Mouse (Mus musculus) ES-CJ7 (cell line): Measurements from ENCODE around the gene Gm8947.
"Not testable (repeated sequence)": the region's sequence is repeated elsewhere in the genome, so short reads cannot be mapped to it uniquely, and the experiment has no call there.

ENCODE experiments used
- DNase-seq: peaks from one replicate; pipeline ENCODE4 v3.0.0; 2011; ENCODE audit warnings: low read depth, low spot score

The Gm8947 gene

GRCm38 (mm10) chr1:151180167-151180566 lies 12.0 kb upstream of the Gm8947 start:
- no peak for DNase-seq

GRCm38 (mm10) chr1:151182266-151182665 lies 9.9 kb upstream of the Gm8947 start, which contains the start of gene Gm47985:
Gene Gm47985 (plus strand): TSS chr1:151182537.
- not testable (repeated sequence) for DNase-seq

DNA sequence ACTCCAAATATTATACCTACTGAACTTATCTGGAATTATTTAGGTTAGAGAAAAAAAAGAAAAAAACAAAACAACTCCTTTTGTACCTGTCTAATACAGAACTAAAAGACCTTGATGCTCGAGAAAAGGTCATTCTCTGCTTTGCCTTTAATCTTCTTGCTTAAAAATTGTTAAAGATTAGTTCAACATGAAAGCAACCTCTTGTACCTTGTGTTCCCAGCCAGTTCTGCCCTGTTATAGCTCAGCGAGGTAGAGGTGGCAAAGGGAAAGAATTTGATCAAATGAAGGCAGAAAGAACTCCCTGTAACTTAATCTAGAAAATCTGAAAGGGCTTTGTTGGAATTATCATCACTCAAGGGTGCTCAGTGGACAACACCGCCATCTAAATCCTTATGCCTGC lies 6.0 kb upstream of the Gm8947 start:
- DNase-seq, result not testable (repeated sequence)

DNA sequence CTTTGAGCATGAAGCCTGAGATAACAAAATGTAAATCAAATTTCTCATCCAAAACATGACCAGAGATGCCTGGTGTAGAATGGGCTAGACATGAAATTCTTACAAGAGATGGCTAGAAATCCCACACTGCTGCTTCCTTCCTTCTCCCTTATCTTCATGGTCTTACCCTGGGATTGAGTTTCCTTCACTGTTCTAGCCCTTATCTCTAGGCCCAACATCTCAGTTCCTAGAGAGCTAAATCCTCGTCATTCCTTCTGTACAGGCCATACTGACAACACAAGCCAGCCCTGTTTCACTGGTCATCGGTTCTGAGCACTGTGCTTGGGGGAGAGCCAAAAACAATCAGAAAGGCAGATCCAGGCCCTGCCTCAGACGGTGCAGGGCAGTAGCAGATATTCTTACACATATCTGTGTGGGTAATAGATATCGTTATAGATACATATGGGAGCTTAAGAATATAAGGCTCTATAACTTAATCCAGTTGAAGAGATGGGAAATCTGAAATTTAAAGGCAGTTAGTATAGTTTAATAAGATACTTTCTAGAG lies 5.2 kb upstream of the Gm8947 start:
- DNase-seq, result not testable (repeated sequence)

- no peak for DNase-seq
These were observed 3.7 kb upstream of the Gm8947 start for GRCm38 (mm10) chr1:151188469-151188868.

- not testable (repeated sequence) for DNase-seq
These were observed 563 bp downstream of the Gm8947 start for GRCm38 (mm10) chr1:151192739-151193138.

DNA sequence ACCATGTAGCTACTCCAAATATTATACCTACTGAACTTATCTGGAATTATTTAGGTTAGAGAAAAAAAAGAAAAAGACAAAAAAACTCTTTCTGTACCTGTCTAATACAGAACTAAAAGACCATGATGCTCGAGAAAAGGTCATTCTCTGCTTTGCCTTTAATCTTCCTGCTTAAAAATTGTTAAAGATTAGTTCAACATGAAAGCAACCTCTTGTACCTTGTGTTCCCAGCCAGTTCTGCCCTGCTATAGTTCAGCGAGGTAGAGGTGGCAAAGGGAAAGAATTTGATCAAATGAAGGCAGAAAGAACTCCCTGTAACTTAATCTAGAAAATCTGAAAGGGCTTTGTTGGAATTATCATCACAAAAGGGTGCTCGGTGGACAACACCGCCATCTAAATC lies 3.8 kb downstream of the Gm8947 start:
- DNase-seq, result not testable (repeated sequence)

DNA sequence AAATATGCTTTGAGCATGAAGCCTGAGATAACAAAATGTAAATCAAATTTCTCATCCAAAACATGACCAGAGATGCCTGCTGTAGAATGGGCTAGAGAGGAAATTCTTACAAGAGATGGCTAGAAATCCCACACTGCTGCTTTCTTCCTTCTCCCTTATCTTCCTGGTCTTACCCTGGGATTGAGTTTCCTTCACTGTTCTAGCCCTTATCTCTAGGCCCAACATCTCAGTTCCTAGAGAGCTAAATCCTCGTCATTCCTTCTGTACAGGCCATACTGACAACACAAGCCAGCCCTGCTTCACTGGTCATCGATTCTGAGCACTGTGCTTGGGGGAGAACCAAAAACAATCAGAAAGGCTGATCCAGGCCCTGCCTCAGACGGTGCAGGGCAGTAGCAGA lies 4.5 kb downstream of the Gm8947 start:
- DNase-seq, result not testable (repeated sequence)

DNA sequence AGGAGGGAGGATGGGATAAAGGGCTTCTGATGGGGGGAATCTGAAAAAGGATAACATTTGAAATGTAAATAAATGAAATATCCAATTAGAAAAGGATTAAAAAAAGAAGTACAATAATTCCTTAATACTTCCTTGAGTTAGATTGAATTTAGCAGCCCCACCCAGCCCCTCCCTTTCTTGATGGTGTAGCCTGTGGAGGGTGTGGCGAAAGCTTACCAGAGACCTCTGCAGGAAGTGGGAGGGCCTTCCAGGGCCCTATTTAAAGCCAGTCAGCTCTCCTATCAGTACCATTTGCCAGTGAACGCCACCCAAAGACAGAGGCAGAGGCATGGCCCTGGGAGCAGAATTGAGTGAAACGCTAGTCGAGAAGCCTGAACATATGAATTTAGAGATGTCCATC lies 5.9 kb downstream of the Gm8947 start, which contains the start of gene Gm47995:
TSS of gene Gm47995 (plus strand) at position 329 of the 400 bp plus-strand sequence.
- not testable (repeated sequence) for DNase-seq

GRCm38 (mm10) chr1:151200620-151201019 lies 8.4 kb downstream of the Gm8947 start:
- DNase-seq, result not testable (repeated sequence)

- DNase-seq, result not testable (repeated sequence)
These were observed 10.6 kb downstream of the Gm8947 start for GRCm38 (mm10) chr1:151202771-151203170.

GRCm38 (mm10) chr1:151203818-151204217 lies 11.6 kb downstream of the Gm8947 start, which contains the start of gene 3110040M04Rik:
Gene 3110040M04Rik (plus strand): TSS chr1:151204121.
- not testable (repeated sequence) for DNase-seq

GRCm38 (mm10) chr1:151208493-151208892 lies 16.3 kb downstream of the Gm8947 start:
- not testable (repeated sequence) for DNase-seq

DNA sequence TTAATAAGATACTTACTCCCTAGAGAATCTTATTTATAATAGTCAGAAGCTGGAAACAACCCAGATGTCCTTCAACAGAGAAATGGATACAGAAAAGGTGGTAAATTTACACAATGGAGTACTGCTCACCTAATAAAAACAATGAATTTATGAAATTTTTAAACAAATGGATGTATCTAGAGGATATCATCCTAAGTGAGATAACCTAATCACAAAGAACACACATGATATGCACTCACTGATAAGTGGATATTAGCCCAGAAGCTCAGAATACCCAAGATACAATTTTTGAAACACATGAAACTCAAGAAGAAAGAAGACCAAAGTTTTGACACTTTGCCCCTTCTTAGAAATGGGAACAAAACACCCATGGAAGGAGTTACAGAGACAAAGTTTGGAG lies 16.8 kb downstream of the Gm8947 start:
- DNase-seq, result not testable (repeated sequence)

- not testable (repeated sequence) for DNase-seq
These were observed 17.7 kb downstream of the Gm8947 start, which contains the start of gene Gm47996 for GRCm38 (mm10) chr1:151209824-151210355. Gene Gm47996 (plus strand): TSS chr1:151210131.

DNA sequence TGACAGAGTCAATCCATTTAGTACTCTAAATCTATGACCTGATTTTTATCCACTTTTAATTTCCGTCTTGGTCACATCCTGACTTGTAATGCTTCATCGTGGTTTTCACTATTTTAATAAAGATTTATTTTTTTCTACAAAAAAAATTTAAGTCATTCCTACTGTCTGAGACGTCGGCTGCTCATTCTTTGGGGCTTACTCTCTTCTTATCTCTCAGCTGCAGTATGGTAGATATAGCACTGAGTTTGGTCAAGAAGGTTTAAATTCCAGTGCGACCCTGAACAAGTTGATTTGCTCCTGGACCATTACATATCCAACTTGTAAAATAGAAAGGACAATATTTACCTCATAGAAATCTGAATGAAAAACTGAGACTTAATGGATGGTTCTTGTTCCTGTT lies 19.5 kb downstream of the Gm8947 start:
- DNase-seq, result not testable (repeated sequence)

DNA sequence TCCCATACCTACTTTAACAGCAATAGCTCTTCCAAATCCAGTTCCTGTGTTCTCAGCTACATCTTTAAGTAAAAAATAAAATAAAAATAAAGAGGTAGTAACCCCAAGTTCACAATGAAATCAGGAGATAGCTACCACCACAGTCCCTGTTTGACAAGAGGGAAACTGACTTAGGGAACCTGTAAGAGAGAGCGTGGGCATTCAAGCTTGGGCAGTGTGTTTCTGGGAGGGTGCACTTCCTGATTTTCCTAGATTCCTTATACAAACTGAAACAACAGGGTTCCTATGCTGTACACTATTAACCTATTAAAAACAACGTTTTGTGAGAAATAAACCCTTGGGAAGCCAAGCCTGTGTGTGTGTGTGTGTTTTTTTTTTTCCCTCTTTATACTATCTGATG lies 22.7 kb downstream of the Gm8947 start:
- no peak for DNase-seq

DNA sequence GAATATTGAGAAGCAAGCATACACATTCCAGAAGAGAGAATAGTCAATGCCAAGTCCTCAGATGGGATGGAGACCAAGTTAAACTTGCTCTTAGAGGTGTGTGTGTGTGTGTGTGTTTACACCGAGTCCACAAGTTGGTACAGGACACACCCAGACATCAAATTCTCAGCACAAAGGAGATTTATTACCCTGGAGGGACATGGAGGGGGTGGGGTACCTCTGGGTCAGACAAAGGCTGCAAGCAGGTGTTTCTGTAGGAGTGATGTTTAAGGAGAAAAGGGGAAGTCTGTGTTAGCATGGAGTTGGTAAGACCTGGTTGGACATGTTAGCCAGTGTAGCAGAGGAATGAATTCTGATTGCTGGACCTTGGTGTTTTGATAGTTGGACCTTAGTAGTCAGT lies 23.8 kb downstream of the Gm8947 start:
- no peak for DNase-seq

GRCm38 (mm10) chr1:151216417-151216816 lies 24.2 kb downstream of the Gm8947 start:
- no peak for DNase-seq

DNA sequence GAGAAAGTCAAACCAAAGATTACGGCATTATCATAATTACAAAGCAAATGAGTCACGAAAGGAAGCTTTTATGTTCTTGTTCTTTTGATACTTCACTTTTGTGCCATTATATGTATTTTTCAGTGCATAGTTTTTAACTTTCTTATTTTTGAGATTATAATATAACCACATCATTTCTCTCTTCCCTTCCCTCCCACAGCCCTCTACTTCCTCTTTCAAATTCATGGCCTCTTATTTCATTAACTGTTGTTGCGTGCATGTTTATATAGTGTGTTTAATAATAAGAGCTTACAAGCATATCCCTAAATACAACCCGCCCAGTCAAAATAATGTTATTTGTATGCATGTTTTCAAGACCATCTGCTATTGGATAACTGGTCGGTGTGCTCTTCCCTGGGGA lies 26.9 kb downstream of the Gm8947 start:
- no peak for DNase-seq

DNA sequence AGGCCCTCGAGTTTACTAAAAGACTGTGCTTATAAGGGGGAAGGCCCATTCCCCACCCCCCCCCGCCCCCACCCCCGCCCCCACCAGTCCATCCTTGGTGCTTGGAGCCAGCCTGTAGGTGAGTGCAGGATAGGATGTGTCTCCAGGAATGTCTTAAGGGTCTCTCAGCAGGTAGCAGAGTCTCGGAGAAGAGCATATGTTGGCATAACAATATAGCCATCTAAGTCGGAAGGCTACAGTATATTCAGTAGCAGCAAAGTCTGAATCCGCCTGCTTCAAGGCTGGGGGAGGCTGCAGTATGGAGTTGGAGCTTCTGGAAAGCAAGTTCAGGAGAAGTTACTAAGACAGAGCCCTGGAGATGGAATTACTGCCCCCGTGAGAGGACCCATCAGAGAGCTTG lies 27.9 kb downstream of the Gm8947 start:
- DNase-seq, result peak; percentile 94

GRCm38 (mm10) chr1:151222561-151223267 lies 30.5 kb downstream of the Gm8947 start:
- no peak for DNase-seq

DNA sequence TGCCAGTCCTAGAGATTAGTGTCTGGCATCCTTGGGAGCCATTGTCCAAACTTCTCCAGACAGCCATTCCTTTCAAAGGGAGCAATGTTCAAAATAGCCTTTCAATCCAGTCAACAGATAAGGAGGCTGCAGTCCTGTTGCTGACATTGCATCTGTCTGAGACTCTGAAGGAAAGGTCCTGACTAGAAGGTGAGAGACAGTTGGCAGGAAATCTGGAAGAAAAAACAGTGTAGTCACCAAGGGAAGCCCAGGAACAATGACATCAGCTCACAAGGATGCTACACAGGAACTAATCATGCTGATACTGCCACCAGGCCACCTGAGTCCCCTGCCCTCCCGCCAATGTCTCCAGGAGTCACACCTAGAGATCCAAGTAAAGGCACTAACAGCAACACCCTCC lies 31.2 kb downstream of the Gm8947 start:
- DNase-seq, result no peak
